Mouse (Mus musculus): Measurements from ENCODE around the gene Cilp. TPM values are rescaled to one million over a fixed set of nuclear protein-coding genes. Genes with fewer than 3 reads are reported as not detected.
"Not testable (repeated sequence)": the region's sequence is repeated elsewhere in the genome, so short reads cannot be mapped to it uniquely, and the experiment has no call there.

Cilp gene
- total RNA-seq (2021), result 5.1 and 5.6 TPM in 2 replicates
- long read RNA-seq, experiment 1, full-length matches to known transcripts, result 2 of 9 reads
- long read RNA-seq, experiment 1, partial matches to known transcripts, result 0 of 9 reads
- long read RNA-seq, experiment 1, other reads (novel, unspliced or antisense), result 7 of 9 reads
- long read RNA-seq, experiment 2, full-length matches to known transcripts, result 1 of 2 reads
- long read RNA-seq, experiment 2, partial matches to known transcripts, result 0 of 2 reads
- long read RNA-seq, experiment 2, other reads (novel, unspliced or antisense), result 1 of 2 reads

DNA sequence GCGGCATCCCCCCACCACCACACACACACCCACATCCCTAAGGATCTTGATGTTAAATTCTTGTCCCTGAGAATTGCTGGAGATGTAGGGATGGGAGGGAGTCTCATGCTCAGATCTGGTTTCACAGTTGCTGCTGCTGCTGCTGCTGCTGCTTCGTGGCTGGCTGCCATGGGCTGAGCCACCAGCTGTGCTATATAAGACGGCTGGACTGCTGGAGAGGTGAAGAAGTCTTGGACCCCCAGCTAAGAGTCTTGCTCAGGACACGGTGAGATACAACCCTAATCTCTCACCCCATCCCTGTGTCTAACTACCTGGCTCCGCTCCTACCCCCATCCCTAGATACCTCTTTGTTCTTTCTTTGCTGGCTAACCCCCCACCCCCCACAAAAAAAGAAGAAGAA is at the start of gene Cilp:
TSS of gene Cilp (plus strand) at position 222 of the 400 bp plus-strand sequence.
- DNase-seq, result no peak

DNA sequence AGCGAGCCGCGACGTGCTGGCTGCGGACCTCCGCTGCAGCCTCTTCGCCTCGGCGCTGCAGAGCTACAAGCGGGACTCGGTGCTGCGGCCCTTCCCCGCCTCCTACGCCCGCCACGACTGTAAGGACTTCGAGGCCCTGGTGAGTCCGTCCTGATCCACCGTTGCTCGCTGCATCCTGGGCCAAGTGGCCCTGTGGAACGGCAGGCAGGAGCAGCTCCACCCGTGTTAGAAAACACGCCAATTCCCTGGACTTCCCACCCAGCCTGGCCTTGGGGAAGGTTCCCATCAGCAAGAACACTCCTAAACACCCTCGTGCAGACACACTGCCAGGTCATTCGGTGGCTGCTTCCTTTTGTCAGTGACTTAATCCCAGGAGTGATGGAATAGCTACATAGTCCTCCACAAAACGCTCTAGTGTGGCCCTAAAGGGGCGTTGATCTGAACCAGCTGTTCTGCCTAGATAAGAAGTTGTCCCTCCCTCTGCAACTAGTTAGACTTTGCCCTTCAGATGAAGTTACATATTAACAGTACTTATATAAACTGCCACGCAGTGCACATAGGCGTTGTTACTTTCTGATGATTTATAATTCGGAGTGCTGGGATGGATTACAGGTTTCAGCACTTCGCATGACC is 49.4 kb upstream of the Cilp start:
- no peak for DNase-seq

DNA sequence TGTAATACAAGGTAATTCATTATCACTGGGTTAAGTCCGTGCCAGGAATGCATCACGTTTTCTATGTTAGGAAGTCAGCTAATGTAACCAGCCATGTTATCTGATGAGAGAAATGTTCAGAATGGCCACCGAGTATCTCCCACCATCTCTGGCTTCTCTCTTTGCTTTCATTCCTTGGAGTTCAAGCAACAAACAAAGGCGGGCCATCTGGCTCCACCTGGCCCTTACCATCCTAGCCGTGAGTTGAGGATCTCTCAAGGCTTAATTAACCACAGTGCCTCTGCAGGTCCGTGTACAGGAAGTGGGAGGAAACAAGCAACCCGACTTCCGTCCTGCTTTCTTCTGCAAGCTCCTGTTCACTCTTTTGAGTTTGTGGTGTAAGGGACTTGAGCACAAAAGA is 48.0 kb upstream of the Cilp start:
- DNase-seq, result no peak

DNA sequence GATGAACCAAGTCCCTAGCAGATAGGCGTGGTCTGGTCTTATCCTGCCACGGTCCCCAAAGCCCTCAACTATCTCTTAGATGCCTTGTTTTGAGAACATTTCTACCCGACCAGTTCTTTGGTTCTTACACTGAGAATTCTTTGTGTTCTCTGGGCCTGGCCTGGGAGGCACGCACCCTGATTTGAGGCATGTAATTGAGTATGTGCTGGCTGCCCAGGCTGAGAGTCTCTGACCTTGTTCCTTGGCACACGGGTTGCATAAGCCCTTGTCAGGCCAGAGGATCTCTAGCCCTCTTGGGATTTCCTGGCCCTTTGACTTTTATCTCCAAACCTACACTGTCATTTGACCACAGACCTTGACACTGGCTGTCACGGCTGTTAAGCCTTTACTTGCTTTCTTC is 47.3 kb upstream of the Cilp start:
- peak; percentile 78 for DNase-seq

DNA sequence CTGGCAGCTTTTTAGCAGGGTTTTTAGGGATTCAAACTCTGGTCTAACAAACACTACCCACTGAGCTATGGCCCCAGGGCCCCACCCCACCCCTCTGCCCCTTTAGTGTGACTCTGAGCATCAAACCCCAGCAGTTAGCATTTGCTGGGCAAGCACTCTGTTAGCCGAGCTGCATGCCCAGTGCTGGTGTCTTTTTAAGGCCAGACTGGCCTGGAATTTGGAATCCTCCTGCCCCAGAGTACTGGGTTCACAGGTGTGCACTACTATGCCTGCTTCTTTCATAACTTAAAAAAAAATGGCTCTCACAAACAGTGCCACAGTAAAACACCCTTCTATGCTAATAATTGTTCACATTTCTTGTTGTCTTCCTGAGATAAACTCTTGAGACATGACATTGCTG is 46.1 kb upstream of the Cilp start:
- no peak for DNase-seq

DNA sequence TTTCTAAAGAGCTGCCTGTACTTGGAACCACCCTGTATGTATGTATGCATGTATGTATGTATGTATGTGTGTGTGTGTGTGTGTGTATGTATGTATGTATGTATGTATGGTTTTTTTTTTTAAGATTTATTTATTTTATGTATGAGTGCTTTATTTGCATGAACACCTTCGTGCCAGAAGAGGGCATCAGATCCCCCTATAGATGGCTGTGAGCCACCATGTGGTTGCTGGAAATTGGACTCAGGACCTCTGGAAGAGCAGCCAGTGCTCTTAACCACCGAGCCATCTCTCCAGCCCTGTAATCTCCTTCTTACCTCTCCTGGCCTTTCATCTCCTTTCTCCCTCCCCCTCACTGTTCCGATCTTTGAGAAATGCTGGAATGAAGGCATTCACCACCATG is 44.6 kb upstream of the Cilp start:
- DNase-seq, result not testable (repeated sequence)

DNA sequence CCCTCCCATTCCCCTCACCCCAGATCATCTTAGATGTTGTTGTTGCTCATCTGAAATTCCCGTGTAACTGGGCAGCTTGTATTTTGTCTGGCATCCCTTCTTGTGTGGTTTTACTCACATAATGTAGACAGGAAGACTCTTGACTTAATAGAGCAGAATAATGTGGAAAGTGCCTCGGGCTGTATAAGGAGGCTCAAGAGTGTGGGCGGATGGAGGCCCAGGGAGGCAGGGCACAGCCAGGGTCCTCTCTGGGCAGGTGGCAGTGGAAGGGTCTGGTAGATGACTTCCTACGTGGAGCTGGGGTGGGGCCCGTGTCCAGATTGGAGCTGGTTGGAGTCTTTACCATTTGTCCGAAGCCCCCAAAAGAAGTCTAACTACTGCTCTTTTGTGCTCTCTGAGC is 41.1 kb upstream of the Cilp start:
- no peak for DNase-seq

DNA sequence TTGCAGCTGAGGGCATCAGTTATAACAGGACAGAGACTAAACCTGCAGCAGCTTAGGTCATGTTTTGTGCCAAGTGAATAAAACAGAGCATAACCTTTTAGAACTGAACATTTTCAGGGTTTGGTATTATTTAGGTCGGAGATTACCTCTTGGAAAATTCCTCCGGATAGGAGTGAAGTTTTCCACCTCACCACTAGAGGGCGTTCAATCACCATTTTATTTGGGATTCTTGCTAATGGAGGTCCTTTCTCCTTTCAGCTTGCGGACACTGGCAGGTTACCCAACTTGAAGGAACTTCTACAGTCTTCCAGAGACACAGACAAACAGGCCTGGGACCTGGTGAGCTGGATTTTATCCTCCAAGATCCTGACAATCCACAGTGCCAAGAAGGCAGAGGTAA is 39.2 kb upstream of the Cilp start:
- peak; percentile 77 for DNase-seq

DNA sequence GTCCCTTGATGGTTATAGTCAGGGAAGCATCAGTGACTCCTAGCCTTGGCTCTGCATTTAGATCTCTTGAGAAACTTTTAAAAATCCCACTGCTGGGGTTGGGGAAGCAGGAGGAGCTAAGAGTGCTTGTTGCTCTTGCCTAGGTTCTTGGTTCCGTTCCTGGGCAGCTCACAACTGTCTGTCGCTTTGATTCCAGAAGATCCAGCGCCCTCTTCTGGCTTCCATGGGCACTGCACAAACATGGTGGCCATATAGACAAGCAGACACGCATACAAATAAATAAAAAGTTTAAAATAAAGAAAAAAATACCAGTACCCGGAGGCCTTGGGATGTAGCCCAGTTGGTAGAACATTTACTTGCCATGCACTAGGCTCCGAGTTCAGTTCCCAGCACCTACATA is 34.7 kb upstream of the Cilp start:
- DNase-seq, result no peak

DNA sequence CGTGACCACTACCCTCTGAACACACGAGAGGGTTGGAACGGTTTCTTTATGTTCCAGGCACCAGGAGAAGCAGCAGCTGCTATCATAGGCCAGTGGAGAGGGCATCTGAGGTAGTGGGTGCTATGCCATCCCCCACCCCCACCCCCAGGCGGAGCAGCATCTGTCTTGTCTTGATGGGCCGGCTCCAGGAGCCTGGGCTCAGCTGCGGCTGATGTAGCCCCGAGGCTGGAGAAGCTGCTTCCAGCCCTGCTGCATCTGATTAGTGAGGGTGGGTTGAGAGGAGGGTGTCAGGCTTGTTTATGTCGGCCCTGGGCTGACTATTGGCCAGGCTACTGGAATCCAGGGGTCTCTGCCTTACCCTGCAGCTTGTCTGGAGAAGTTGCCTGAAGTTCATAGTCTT is 33.7 kb upstream of the Cilp start:
- DNase-seq, result no peak

DNA sequence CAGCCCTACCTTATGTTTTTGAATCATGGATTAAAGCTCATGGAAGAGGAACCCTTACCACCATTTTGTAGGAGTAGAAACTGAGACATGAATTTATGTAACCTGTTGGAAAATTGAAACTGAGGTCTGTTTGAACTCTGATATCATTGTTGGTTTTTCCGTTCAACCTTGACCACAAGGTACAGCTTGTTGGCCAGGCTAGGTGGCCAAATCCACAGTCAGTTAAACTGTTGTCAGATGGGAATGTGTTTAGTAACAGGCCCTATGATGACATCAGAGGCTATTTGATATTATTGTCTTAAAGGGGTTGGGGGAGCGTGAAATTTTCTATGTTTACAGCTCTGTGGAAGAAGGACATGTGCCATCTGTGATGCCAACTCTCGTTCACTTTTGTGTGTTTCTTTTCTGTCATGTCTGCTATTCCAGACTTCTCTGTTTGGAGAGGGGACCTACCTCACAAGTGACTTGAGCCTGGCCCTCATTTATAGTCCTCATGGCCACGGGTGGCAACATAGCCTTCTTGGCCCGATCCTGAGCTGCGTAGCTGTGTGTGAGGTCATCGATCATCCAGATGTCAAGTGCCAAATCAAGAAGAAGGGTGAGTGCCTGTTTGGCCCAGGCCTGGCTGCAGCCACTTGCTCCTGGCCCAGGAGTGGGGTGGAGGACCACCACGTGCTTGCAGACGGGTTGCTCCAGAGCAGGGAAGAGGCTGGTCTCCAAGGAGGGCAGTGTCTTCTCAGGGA is 31.6 kb upstream of the Cilp start:
- DNase-seq, result no peak

DNA sequence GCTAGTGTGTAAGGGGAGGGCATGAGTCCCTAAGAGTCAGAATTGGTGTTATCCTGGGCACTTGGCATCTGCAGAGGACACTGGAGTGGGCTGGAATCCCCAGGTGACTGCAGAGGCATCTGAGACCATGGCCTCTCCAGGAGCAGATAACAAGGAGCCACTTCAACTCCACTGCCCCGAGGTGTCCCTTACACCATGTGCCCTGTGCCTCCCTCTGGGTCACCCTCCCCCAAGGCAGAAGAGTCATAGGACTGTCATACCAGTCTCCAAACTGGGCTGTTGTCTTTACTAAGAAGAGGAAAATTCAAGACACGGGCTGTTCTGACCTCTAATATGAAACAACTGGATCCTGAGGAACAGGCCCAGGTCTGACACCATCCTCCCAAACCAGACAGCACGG is 30.2 kb upstream of the Cilp start:
- no peak for DNase-seq

DNA sequence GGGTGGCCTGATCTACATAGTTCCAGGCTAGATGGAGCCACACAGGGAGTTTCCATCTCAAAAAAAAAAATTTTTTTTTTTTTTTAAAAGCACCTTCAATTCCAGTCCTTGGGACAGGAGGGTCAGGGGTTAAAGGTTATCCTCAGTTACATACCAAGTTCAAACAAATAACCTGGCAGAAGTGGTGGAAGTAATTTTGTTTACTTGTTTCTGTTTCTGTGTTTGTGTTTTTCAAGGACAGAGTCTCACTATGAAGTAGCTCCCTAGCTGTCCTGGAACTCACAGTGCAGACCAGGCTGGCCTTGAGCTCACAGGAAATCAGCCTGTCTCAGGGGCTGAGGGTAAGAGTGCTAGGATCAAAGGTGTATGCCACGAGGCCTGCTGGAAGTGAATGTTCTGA is 29.4 kb upstream of the Cilp start:
- DNase-seq, result no peak

DNA sequence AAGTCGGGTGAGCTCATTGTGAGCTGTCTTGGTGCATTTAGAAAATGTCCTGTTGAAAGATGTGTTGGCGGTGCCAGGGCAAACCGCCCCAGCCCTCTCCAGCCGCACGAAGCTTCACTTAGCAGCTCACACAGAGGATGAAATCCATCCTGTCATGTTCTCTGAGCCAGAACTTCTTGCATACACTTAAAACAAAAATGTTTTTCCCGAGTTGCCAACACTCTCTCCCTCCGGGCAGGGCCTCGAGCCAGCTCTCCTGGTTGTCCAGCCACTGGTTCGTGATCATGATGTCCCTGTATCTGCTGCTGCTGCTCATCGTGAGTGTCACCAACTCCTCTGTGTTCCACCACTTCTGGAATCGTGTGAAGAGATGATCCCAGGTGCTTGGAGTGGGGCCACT is 27.4 kb upstream of the Cilp start:
- DNase-seq, result no peak

DNA sequence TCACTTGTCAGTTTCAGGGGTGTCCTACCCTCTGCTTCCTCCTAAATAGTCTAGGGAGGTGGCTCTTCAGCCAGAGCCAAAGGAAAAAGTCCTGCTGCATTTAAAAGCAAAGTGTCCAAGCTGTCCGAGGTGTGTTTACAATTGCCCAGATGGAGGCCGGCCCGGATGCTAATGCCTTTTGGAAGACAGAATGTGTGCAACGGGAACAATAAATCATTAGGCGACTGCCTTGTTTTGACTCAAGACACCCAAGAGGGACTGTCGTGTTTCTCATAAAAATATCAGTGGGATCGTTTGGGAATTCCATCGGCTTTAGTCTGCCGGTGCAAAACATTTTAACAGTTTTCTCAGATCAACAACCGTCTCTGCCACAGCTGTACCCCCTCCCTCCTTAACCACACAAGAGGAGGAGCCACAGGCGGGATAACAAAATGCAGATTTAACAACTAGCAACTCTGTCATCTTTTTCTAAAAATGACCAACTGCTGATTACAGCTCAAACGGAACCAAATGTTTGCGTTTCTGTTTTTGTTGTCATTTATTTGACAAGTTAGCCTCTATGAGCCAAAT is 26.7 kb upstream of the Cilp start:
- no peak for DNase-seq

DNA sequence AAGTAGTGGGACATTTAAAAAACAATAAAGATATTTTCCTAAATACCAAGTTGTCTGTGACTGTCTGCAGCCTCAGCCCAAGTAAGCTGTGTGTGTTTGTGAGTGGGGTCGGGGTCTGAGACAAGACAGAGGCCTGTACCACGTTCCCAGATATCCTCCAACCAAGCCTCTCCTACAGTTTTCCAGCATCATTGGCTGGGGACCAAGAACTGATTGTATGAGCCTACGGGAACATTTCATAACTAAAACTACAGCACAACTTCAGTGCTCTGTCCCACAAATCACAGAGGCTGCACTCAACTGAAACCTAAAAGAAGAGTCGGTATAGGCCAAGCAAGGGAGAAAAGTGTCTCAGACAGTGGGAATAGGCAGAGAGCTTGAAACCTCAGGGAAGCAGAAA is 25.8 kb upstream of the Cilp start:
- no peak for DNase-seq

DNA sequence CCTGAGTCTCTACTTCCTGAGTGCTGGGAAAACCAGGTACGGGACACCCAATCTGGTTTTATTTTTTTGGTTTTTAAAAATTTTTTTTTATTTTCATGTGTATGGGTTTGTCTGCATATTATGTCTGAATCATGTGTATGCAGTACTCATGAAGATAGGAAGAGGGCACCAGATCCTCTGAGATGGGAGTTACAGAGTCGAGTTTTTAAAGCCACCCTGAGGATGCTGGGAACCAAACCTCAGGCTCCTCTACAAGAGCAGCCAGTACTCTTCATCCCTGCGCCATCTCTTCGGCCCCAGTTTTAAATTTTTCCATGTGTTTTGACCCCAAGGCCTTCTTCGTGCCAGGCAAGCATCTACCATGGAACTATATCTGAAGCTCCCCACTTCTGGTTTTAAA is 25.2 kb upstream of the Cilp start:
- no peak for DNase-seq

DNA sequence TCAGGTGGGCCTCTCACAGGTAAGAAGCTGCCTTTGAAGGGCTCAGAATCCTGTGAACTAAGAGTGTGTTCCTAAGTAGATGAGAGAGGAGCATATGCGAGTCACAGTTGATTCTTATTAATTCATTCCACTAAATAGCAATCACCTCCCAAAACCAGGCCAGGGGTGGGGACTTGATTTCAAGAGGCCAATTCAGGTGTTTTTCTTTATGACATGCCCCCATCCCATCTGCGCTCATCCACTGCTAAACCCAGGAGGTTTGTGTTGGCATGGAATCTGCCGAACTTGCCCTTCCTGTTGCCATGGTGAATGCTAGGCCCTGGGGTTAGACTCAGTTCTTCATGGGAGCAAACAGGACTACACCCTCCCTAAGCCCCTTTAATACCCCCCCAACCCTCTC is 24.4 kb upstream of the Cilp start:
- no peak for DNase-seq

DNA sequence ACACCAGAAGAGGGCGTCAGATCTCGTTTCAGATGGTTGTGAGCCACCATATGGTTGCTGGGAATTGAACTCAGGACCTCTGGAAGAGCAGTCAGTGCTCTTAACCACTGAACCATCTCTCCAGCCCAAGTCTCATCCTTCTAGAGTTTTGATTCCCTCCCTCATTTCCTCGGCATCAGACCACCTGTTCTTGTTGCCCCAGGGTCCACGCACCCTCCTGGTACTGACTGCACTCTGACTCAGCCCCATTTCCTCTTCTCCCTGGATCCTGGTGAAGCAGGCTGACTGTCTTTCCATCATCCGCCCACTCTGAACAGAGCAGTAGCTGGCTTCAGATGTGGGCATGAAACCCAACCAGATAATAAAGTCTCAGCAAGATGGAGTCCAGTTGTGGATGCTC is 23.0 kb upstream of the Cilp start:
- no peak for DNase-seq

DNA sequence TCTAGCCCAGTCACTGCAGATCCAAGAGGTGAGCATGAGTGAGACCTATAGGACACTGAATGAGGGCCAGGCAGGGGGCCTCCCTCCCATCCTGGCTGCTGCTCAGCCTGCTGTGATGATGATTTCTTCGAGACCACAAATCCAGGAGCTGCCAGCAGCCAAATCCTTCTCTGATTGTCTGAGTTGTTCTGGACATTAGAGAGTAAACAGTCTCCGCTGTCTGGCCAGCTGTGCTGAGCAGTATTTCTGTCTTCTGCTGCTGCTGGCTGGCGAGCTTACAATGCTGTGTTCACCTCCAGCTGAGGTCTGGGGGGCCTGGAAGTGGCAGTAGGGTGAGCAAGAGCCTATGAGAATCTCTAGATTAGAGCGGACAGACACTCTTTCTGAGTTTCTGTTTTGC is 21.7 kb upstream of the Cilp start:
- no peak for DNase-seq

DNA sequence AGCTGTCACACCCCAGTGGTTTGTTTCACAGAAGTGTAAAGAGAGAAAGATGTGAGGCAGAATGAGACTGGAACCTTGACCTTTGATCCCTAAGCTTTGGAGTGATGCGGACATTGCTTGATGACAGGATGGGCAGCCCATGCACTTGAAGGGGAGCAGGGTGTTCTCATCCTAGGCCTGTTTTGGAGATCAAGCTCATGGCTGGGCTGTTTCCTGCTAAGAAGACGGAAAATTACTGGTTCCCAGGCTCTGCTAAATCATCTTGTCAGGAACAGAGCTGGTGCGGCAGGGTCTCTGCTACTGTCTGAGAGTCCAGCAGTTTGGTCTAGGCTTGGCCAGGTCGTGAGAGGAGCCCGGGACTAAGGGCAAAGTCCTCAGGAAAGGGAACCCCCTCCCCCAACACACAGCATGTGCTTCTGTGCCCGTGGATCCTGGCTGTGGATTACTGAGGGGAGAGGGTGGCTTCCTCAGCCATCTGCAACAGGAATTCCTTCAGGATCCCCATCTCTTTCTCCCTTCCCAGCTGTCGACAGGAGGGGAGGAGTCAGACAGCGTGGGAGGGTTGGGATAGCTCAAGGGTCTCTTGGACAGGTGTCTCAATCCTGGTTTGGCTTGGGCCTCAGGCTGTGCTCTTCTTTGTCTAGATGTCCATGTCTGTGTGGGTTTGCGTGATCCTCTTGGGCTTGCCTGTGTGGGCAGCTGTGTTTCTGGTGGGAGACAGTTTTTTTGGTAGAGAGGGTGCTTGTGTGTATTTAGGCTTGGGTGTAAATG is 20.8 kb upstream of the Cilp start:
- no peak for DNase-seq

DNA sequence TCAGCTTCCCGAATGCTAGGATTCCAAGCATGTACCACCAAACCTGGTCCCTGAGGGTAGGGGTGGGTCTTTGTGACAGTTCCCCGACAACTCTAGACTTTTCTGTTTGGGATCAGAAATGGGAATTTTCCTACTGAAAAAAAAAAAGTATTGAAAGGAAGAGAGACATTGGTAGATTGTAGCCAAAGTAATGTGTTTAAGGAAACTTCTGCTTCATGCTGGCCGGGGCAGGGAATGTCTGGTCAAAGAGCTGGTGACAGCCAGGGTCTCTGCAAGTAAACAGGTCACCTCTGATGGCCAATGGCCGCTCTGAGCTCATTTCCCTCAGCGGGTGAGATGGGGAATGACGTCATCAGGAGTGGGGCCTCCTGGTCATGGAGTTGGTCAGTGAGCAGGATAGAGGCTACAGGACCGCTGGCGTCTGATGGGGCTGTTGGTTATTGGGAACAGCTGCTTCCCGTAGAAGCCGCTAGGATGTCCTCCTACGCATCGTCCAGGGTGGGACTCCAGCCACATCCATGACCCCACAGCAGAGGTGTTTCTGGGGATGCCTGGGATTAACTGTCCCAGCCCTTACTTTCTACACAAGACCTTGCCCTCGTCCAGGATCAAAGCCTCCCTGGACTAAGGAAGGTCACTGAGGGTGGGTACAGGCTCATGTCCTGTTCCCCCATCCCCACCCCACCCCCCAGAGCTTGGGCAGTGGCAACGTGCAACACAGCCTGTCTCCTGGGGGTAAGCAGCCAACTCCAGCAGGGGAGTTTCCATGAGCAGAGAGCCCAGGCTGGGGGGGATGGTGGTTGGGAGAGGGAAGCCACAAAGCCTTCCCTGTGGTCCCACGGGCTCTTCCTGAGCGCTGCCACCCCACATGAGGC is 17.2 kb upstream of the Cilp start:
- no peak for DNase-seq

All from adrenal gland, postnatal 14 days (tissue).